Mouse (Mus musculus): ENCODE data around the gene Glra1. TPM values are rescaled to one million over a fixed set of nuclear protein-coding genes. Genes with fewer than 3 reads are reported as not detected.

The Glra1 gene
- polyA plus RNA-seq, 1 experiment from 2014 or later = 6.8 TPM

DNA sequence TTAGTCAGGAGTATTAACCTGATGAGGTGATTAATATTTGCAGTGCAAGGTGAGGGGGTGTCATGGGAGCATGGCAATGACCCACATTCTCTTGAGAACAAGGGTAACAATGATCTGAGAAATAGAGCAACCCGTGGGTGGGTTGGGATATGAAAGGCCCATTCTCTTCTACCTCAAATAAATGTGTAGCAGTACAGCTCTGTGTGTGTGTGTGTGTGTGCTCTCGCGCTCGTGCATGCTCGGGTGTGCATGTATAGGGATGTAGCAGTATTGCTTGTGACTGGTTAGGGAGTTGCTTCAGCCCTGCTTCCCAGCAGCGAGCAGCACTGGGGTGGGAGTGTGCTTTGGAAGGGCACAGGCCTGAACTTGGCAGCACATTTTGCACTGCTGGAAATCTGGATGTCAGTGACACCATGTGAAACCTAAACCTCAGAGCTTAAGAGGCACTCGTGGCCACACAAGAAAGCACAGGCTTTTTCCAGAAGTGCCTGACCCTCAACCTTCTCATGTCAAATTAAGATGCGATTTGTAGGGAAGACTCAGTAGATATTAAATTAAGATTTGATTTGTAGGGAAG is 106.0 kb downstream of the Glra1 start:
- no peak overlapping the region for H3K4me3 ChIP-seq
- H3K9me3 ChIP-seq = no peaks in the 10 kb centered on the region
- WGBS = 86% methylated on average over 8 of the region's 8 CpGs
- no peaks in the 10 kb centered on the region for H3K27me3 ChIP-seq (ENCODE audit: insufficient read depth, poor library complexity, severe bottlenecking)
- DNase-seq (ENCODE audit: low spot score) = no peak
- H3K4me1 ChIP-seq (replicated peaks) = no peaks in the 10 kb centered on the region
- peaks cover 68% of the 10 kb centered on the region for H3K36me3 ChIP-seq
- no peak overlapping the region for H3K27ac ChIP-seq

DNA sequence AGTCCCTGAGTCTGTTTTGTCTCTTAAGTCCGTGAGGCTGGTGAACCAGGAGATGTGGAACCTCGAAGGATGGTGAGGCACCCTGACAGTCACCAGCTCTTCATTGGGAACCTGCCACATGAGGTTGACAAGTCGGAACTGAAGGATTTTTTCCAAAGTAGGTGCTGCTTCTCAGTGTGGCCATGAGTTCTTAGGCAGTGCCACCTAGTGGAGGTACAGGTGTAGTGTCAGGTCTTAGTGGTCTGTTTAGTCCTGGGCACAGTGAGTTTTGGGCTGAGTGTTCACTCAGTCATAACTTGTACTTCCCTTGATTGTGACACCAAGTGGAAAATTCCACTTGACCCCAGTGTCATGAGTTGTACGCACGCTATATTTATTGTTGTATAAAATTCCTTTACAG is 110.1 kb downstream of the Glra1 start:
- Histone ChIP-seq H3K9me3 (no peaks in the 10 kb centered on the region), H3K36me3 (peaks cover 98% of the 10 kb centered on the region), H3K27ac (no peak overlapping the region), H3K4me3 (no peak overlapping the region), H3K4me1 (replicated peaks) (no peaks in the 10 kb centered on the region), H3K27me3 (ENCODE audit: insufficient read depth, poor library complexity, severe bottlenecking) (no peaks in the 10 kb centered on the region)
- 74% methylated on average over 5 of the region's 5 CpGs for WGBS
- DNase-seq (ENCODE audit: low spot score) = peak; percentile 43

DNA sequence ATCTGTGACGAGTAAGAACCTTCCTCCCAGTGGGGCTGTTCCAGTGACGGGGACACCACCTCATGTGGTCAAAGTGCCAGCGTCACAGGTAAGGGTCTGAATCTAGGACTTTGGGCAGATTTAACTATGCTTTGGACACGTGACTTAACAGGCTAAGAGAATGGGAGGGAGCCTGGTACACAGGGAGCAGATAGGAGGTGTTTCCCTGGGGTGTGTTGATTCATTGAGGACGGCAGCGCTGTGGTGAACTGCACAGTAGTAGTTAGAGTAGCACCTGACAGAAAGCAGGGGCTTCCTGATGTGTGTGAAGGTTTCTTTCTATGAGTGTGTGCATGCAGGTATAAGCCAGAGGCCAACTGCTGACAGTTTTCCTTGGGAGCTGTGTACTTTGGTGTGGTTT is 111.8 kb downstream of the Glra1 start:
- Histone ChIP-seq H3K27ac (no peak overlapping the region), H3K36me3 (peaks cover 98% of the 10 kb centered on the region), H3K4me3 (no peak overlapping the region), H3K4me1 (replicated peaks) (no peaks in the 10 kb centered on the region), H3K9me3 (no peaks in the 10 kb centered on the region), H3K27me3 (ENCODE audit: insufficient read depth, poor library complexity, severe bottlenecking) (no peaks in the 10 kb centered on the region)
- no peak for DNase-seq (ENCODE audit: low spot score)
- 94% methylated on average over 6 of the region's 6 CpGs for WGBS

DNA sequence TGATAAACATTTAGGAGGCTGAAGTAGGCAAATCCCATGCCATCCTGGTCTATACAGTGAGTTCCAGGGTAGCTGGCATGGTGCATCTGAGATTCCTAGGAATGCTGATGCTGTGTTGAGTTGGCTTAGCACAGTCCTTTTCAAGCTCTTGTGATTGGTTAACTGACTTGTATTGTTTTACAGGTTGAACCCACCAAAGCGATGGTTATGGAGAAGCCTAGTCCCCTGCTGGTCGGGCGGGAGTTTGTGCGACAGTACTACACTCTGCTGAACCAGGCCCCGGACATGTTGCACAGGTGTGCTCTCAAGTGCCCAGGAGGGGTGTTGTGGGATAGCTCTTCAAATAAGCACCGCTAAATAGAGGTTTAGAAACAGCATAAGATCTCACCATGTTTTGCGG is 122.6 kb downstream of the Glra1 start:
- no peak overlapping the region for H3K4me3 ChIP-seq
- no peaks in the 10 kb centered on the region for H3K27me3 ChIP-seq (ENCODE audit: insufficient read depth, poor library complexity, severe bottlenecking)
- DNase-seq (ENCODE audit: low spot score) = no peak
- H3K27ac ChIP-seq = no peak overlapping the region
- WGBS = 96% methylated on average over 7 of the region's 7 CpGs
- no peaks in the 10 kb centered on the region for H3K9me3 ChIP-seq
- H3K4me1 ChIP-seq (replicated peaks) = no peaks in the 10 kb centered on the region
- H3K36me3 ChIP-seq = peaks cover 96% of the 10 kb centered on the region

DNA sequence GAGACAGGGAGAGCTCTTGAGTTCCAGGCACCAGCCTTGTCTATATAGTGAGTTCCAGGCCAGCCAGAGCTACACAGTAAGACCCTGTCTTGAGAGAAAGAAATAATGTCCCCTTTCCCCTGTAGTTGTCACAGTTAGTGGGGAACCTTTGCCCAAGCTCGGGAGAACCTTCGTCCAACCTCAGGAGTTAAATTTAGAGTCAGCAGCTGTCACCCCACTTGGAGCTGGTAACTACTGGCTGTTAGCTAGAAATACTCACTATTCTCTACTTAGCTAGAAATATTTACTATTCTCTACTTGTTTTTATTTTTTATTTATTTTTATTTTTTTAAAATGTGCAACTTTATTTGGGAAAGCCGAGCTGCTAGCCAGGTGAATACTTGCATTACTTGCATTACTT is 134.8 kb downstream of the Glra1 start:
- no peak for DNase-seq (ENCODE audit: low spot score)
- H3K27me3 ChIP-seq (ENCODE audit: insufficient read depth, poor library complexity, severe bottlenecking) = no peaks in the 10 kb centered on the region
- H3K9me3 ChIP-seq = no peaks in the 10 kb centered on the region
- H3K4me1 ChIP-seq (replicated peaks) = peaks cover 23% of the 10 kb centered on the region
- no peak overlapping the region for H3K27ac ChIP-seq
- H3K4me3 ChIP-seq = no peak overlapping the region
- peaks cover 70% of the 10 kb centered on the region for H3K36me3 ChIP-seq
- WGBS = 94% methylated on average over 3 of the region's 3 CpGs

DNA sequence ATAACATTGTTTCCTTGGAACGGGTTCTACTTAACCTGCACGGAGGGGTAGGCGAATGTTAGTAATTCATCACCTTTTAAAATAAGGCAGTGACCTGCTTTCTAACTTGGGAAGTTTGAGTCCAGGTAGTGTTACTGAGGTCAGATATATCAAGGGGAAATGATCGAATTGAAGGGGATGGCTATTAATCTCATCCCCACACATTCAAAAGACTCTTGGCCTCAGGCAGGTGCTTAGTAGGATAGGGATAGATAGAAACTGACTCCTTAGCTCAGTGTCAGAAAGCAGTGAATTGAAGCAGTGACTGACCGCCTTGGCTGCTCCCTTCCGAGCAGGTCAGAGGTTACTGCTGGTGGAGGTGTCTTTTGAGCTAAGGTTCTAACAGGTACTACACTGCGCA is 136.5 kb downstream of the Glra1 start:
- no peak overlapping the region for H3K27ac ChIP-seq
- peaks cover 30% of the 10 kb centered on the region for H3K4me1 ChIP-seq (replicated peaks)
- H3K9me3 ChIP-seq = no peaks in the 10 kb centered on the region
- peaks cover 54% of the 10 kb centered on the region for H3K36me3 ChIP-seq
- H3K4me3 ChIP-seq = peak overlapping the region; percentile 84
- WGBS = 94% methylated on average over 7 of the region's 7 CpGs
- H3K27me3 ChIP-seq (ENCODE audit: insufficient read depth, poor library complexity, severe bottlenecking) = no peaks in the 10 kb centered on the region
- no peak for DNase-seq (ENCODE audit: low spot score)

DNA sequence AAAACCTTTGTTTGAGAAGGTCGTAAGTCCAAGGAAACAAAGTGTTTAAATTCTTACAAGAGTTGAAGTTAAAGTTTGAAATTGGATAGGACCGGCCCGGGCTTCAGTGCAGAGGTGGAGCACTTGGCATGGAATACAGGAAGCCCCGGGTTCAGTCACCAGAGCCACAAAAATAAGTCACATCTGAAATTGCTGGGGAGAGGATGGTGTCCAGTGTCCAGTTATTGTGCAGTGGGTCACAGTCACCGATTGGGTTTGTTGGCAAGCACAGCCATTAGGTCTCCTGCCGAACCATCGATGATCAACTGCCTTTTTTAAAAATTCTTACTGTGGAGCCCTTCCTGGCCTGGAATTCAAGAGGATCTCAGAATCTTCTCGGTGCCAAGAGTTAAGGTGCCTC is 137.2 kb downstream of the Glra1 start:
- Histone ChIP-seq H3K27me3 (ENCODE audit: insufficient read depth, poor library complexity, severe bottlenecking) (no peaks in the 10 kb centered on the region), H3K36me3 (peaks cover 47% of the 10 kb centered on the region), H3K4me3 (peak overlapping the region; percentile 84), H3K4me1 (replicated peaks) (peaks cover 30% of the 10 kb centered on the region), H3K9me3 (no peaks in the 10 kb centered on the region), H3K27ac (no peak overlapping the region; the same call in 1 of the 2 replicates)
- DNase-seq (ENCODE audit: low spot score) = no peak
- 69% methylated on average over 8 of the region's 8 CpGs for WGBS

DNA sequence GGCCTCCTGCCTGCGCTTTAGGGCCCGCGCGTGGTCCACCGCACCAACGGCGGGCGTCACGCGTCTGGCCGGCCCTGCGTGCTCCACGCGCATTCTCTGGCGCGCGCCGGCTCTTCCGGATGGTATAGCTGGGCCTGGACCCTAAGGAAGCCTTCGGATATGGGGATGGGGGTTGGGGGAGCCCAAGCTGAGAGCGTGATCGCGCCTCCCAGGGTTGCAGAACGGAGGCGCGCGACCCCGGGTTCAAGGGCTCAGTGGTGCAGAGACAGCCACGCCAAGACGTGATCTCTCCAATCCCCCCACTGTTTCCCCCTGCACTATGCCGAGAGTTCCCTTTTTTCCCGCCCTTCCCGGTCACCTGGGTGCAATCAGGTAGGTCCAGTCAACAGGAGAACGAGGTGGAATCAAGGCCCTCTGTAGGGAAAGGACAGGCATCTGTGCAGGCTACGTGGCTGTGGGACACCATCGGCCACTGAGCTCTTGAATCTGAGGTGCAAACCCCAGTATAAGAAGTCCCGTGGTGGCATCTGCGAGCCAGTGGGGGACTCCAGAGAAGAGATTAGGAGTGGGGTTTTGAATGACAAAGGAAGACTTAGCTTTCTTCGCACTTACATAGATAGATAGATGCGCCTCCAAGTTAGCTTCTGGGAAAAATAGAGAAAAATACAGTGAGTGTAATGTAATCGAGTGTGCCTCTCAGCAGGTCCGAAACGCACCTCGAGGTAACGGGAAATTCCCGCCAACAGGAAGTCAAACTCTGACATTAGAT is 137.9 kb downstream of the Glra1 start:
- Histone ChIP-seq H3K4me1 (replicated peaks) (peaks cover 30% of the 10 kb centered on the region), H3K9me3 (no peaks in the 10 kb centered on the region), H3K27me3 (ENCODE audit: insufficient read depth, poor library complexity, severe bottlenecking) (no peaks in the 10 kb centered on the region), H3K4me3 (peak overlapping the region; percentile 84), H3K27ac (peak overlapping the region; percentile 99), H3K36me3 (peaks cover 44% of the 10 kb centered on the region)
- 1% methylated on average over 46 of the region's 46 CpGs for WGBS
- DNase-seq (ENCODE audit: low spot score) = peak; percentile 38

DNA sequence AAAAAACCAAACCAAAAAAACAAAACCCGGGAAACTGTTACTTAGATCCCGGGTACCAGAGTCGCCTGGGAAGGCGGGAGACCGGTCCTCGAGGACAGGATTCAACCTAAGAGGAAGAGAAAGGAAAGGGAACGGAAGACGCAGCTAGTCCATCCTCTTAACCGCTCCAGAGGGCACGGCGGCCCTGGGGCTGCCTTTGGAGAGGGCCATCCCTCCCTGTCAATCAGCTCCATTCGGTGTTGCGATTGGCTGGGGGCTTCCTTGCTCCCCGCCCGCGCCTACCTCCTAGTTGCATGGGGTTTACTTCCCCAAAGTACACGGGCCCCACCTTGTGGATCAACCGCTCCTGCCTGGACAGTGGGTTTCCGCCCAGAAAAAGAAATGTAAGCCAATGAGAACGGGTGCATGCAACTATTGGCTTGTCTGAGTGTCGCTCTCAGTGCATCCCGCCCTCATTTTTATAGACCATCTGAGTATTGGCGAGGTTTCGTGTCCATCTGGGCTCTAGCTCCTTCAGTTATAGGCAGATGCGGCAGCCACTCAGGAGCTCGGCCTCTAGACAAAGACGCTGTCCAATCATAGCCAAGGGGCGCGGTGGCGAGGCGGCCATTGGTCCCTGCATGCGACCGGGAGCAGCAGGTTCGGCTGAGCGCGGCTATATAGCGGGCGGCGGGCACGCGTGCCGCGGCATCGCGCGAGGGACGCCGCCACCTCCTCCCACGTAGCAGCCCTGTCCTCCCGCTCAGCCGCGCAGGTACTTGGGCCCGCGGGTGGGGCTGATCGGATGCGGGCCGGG is 138.8 kb downstream of the Glra1 start, which contains the start of gene G3bp1:
Gene G3bp1, plus strand, starts transcription at position 638 of the 796 bp plus-strand sequence.
- Histone ChIP-seq H3K4me3 (peak within 1 kb of the TSS; percentile 84), H3K36me3 (peaks cover 36% of the 10 kb centered on the region), H3K27ac (peak within 1 kb of the TSS; percentile 99), H3K9me3 (no peaks in the 10 kb centered on the region), H3K4me1 (replicated peaks) (peaks cover 30% of the 10 kb centered on the region), H3K27me3 (ENCODE audit: insufficient read depth, poor library complexity, severe bottlenecking) (no peaks in the 10 kb centered on the region)
- peak; percentile 99 for DNase-seq (ENCODE audit: low spot score)
- WGBS = under 1% methylated on average over 57 of the region's 57 CpGs

DNA sequence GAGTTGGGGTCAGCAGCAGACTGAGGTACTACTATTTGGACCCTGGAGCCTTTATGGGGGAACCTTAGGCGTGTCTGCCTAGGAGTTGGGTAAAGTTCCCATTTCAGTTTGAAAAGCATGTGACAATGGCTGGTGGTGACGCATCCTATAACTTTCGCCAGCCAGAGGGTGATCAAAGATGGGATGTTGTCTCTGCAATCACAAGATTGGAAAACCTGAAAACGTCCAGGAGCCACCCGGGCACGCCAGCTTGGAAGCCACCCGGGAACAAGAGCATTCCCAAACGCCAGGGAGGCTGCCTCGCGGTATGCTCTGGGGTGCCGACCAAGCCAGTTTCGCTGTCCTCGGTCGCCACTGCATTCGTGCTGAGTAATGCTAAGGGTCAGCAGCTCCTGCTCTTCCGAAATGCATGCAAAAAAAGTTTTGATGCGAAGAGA is 139.4 kb downstream of the Glra1 start:
- DNase-seq (ENCODE audit: low spot score) = no peak

DNA sequence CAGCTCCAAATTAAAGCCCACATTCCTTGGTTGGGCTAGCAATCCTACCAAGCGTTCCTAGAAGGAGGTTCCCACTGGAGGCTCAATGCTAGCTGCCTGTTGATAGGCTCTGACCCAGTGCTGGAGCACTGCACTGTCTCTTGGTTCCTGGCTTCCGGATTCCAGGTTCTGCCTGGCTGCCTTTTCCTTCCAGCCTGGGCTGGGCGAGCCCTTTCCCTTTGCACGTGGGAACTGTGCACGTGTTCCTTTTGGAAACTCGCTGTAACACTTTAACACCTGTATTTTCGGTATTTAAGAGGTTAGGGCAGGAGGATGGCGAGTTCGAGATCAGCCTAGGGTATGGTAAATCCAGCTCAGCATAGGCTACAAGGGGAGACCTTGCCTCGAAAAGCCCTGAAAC is 140.0 kb downstream of the Glra1 start:
- H3K36me3 ChIP-seq = peaks cover 23% of the 10 kb centered on the region
- peaks cover 28% of the 10 kb centered on the region for H3K4me1 ChIP-seq (replicated peaks)
- no peaks in the 10 kb centered on the region for H3K27me3 ChIP-seq (ENCODE audit: insufficient read depth, poor library complexity, severe bottlenecking)
- 66% methylated on average over 10 of the region's 10 CpGs for WGBS
- DNase-seq (ENCODE audit: low spot score) = no peak
- no peaks in the 10 kb centered on the region for H3K9me3 ChIP-seq
- H3K27ac ChIP-seq = peak overlapping the region; percentile 99
- peak overlapping the region; percentile 84 for H3K4me3 ChIP-seq

More for the DNA sequence above, 139.4 kb downstream of the Glra1 start:
- WGBS = 3% methylated on average over 17 of the region's 17 CpGs
- Histone ChIP-seq H3K27ac (peak overlapping the region; percentile 99), H3K4me1 (replicated peaks) (peaks cover 30% of the 10 kb centered on the region), H3K4me3 (peak overlapping the region; percentile 84), H3K9me3 (no peaks in the 10 kb centered on the region), H3K27me3 (ENCODE audit: insufficient read depth, poor library complexity, severe bottlenecking) (no peaks in the 10 kb centered on the region), H3K36me3 (peaks cover 29% of the 10 kb centered on the region)

DNA sequence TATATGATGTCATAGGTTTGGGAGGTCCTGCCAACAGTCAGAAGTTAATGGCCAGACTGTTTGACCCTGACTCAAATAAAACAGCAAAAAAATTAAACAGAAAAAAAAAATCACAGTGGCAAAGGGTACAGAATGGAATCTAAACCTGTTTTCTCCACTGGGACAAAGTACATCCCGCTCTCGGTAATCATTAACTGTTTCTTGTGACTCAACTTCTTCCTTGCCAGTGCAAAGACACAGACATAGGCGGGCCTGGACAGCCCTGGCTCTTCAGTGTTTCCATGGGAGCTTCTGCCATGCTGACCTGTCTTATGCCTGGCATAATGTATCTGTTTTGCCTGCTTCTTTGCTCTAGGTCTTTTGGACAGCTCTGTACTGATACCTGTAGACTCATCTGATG is 142.8 kb downstream of the Glra1 start:
- Histone ChIP-seq H3K27me3 (ENCODE audit: insufficient read depth, poor library complexity, severe bottlenecking) (no peaks in the 10 kb centered on the region), H3K9me3 (no peaks in the 10 kb centered on the region), H3K27ac (no peak overlapping the region), H3K4me1 (replicated peaks) (peaks cover 25% of the 10 kb centered on the region), H3K36me3 (no peaks in the 10 kb centered on the region), H3K4me3 (no peak overlapping the region)
- no peak for DNase-seq (ENCODE audit: low spot score)
- WGBS = 87% methylated on average over 3 of the region's 3 CpGs

DNA sequence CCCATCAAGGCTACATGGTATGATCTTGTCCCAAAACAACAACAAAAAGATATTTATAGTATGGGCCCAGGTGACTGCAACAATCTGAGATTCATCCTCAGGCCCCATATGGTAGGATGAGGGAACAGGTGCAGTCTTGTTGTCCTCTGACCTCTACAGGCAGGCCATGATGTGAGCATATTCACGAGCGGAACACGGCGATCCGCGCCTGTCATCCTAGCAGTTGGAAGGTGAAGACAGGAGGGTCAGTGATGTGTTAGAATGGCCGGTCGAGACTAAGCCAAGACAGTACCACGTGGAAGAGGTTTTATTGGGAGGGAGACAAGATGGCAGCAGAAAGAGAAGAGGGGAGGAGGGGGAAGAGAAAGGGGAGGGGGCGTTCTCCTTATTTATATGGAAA is 143.3 kb downstream of the Glra1 start:
- WGBS = 86% methylated on average over 10 of the region's 10 CpGs
- Histone ChIP-seq H3K4me3 (no peak overlapping the region), H3K27me3 (ENCODE audit: insufficient read depth, poor library complexity, severe bottlenecking) (no peaks in the 10 kb centered on the region), H3K9me3 (no peaks in the 10 kb centered on the region), H3K36me3 (no peaks in the 10 kb centered on the region), H3K4me1 (replicated peaks) (peaks cover 29% of the 10 kb centered on the region), H3K27ac (no peak overlapping the region)
- DNase-seq (ENCODE audit: low spot score) = no peak

All from hindbrain, embryonic 10.5 days (tissue).